Mouse (Mus musculus): ENCODE measurements around the gene Grip1. TPM values are rescaled to one million over a fixed set of nuclear protein-coding genes. Genes with fewer than 3 reads are reported as not detected.

Gene Grip1
- polyA plus RNA-seq, 1 experiment from 2014 or later = 5.0 TPM

- no peak overlapping the region for H3K27ac ChIP-seq
- H3K4me1 ChIP-seq (replicated peaks) = no peaks in the 10 kb centered on the region
- H3K4me2 ChIP-seq = no peak overlapping the region
- H3K9me3 ChIP-seq = no peaks in the 10 kb centered on the region
- no peak overlapping the region for H3K4me3 ChIP-seq (replicated peaks)
- no peak for ATAC-seq (ENCODE audit: insufficient number of reproducible peaks, insufficient read depth, low FRiP score, low TSS enrichment, low read depth)
- WGBS = 74% methylated on average over 6 of the region's 6 CpGs
- H3K9ac ChIP-seq (replicated peaks) = no peak overlapping the region
- H3K36me3 ChIP-seq = no peaks in the 10 kb centered on the region
- H3K27me3 ChIP-seq = no peaks in the 10 kb centered on the region
Measured at GRCm38 (mm10) chr10:119431801-119432200, 21.8 kb upstream of the Grip1 start.

GRCm38 (mm10) chr10:119435818-119436217 is 17.8 kb upstream of the Grip1 start:
- H3K4me3 ChIP-seq (replicated peaks) = no peak overlapping the region
- no peaks in the 10 kb centered on the region for H3K4me1 ChIP-seq (replicated peaks)
- no peak overlapping the region for H3K27ac ChIP-seq
- no peak overlapping the region for H3K4me2 ChIP-seq
- 86% methylated on average over 7 of the region's 7 CpGs for WGBS
- H3K9ac ChIP-seq (replicated peaks) = no peak overlapping the region
- H3K27me3 ChIP-seq = no peaks in the 10 kb centered on the region
- no peak for ATAC-seq (ENCODE audit: insufficient number of reproducible peaks, insufficient read depth, low FRiP score, low TSS enrichment, low read depth)
- H3K36me3 ChIP-seq = no peaks in the 10 kb centered on the region
- H3K9me3 ChIP-seq = no peaks in the 10 kb centered on the region

GRCm38 (mm10) chr10:119437319-119437718 is 16.3 kb upstream of the Grip1 start:
- H3K4me1 ChIP-seq (replicated peaks) = peaks cover 4% of the 10 kb centered on the region; the same call in 1 of the 2 replicates
- no peak overlapping the region for H3K9ac ChIP-seq (replicated peaks)
- 78% methylated on average over 3 of the region's 3 CpGs for WGBS
- H3K9me3 ChIP-seq = no peaks in the 10 kb centered on the region
- no peaks in the 10 kb centered on the region for H3K27me3 ChIP-seq
- no peak for ATAC-seq (ENCODE audit: insufficient number of reproducible peaks, insufficient read depth, low FRiP score, low TSS enrichment, low read depth)
- H3K27ac ChIP-seq = no peak overlapping the region
- no peak overlapping the region for H3K4me2 ChIP-seq
- no peak overlapping the region for H3K4me3 ChIP-seq (replicated peaks)
- no peaks in the 10 kb centered on the region for H3K36me3 ChIP-seq

GRCm38 (mm10) chr10:119441743-119442142 is 11.9 kb upstream of the Grip1 start:
- Histone ChIP-seq H3K9me3 (no peaks in the 10 kb centered on the region), H3K4me2 (no peak overlapping the region), H3K36me3 (no peaks in the 10 kb centered on the region), H3K27me3 (no peaks in the 10 kb centered on the region), H3K9ac (replicated peaks) (no peak overlapping the region), H3K27ac (no peak overlapping the region), H3K4me1 (replicated peaks) (peaks cover 10% of the 10 kb centered on the region; the same call in 1 of the 2 replicates), H3K4me3 (replicated peaks) (no peak overlapping the region)
- 44% methylated on average over 6 of the region's 6 CpGs for WGBS
- ATAC-seq (ENCODE audit: insufficient number of reproducible peaks, insufficient read depth, low FRiP score, low TSS enrichment, low read depth) = no peak

GRCm38 (mm10) chr10:119447392-119447914 is 6.2 kb upstream of the Grip1 start:
- no peak for ATAC-seq (ENCODE audit: insufficient number of reproducible peaks, insufficient read depth, low FRiP score, low TSS enrichment, low read depth)
- Histone ChIP-seq H3K27me3 (peaks cover 4% of the 10 kb centered on the region), H3K9me3 (no peaks in the 10 kb centered on the region), H3K4me2 (no peak overlapping the region), H3K9ac (replicated peaks) (no peak overlapping the region), H3K27ac (no peak overlapping the region), H3K36me3 (no peaks in the 10 kb centered on the region), H3K4me3 (replicated peaks) (no peak overlapping the region), H3K4me1 (replicated peaks) (0 out of 2 replicates have a peak, but pooled peaks cover 5% of the 10 kb centered on the region)
- WGBS = 86% methylated on average over 14 of the region's 14 CpGs

- no peak overlapping the region for H3K27ac ChIP-seq
- WGBS = 98% methylated on average over 3 of the region's 3 CpGs
Measured at GRCm38 (mm10) chr10:119447930-119448329, 5.7 kb upstream of the Grip1 start.

GRCm38 (mm10) chr10:119452698-119453097 is 932 bp upstream of the Grip1 start:
- no peak for ATAC-seq (ENCODE audit: insufficient number of reproducible peaks, insufficient read depth, low FRiP score, low TSS enrichment, low read depth)

More at GRCm38 (mm10) chr10:119447930-119448329, 5.7 kb upstream of the Grip1 start:
- H3K9ac ChIP-seq (replicated peaks) = no peak overlapping the region
- H3K4me3 ChIP-seq (replicated peaks) = no peak overlapping the region
- ATAC-seq (ENCODE audit: insufficient number of reproducible peaks, insufficient read depth, low FRiP score, low TSS enrichment, low read depth) = no peak
- peaks cover 8% of the 10 kb centered on the region; the same call in 1 of the 2 replicates for H3K4me1 ChIP-seq (replicated peaks)
- no peaks in the 10 kb centered on the region for H3K9me3 ChIP-seq
- H3K36me3 ChIP-seq = no peaks in the 10 kb centered on the region
- H3K27me3 ChIP-seq = peaks cover 9% of the 10 kb centered on the region
- H3K4me2 ChIP-seq = no peak overlapping the region

GRCm38 (mm10) chr10:119454106-119454667 is 557 bp downstream of the Grip1 start:
- Histone ChIP-seq H3K9ac (replicated peaks) (peak overlapping the region; percentile 84), H3K27me3 (peaks cover 15% of the 10 kb centered on the region), H3K27ac (peak overlapping the region; percentile 86), H3K4me1 (replicated peaks) (peaks cover 20% of the 10 kb centered on the region), H3K4me2 (peak overlapping the region; percentile 91), H3K36me3 (no peaks in the 10 kb centered on the region), H3K4me3 (replicated peaks) (peak overlapping the region; percentile 73), H3K9me3 (no peaks in the 10 kb centered on the region)
- ATAC-seq (ENCODE audit: insufficient number of reproducible peaks, insufficient read depth, low FRiP score, low TSS enrichment, low read depth) = peak; percentile 34; the same call in 1 of the 2 replicates
- WGBS = under 1% methylated on average over 53 of the region's 57 CpGs

More at GRCm38 (mm10) chr10:119452698-119453097, 932 bp upstream of the Grip1 start:
- Histone ChIP-seq H3K4me2 (peak overlapping the region; percentile 91), H3K27ac (no peak overlapping the region), H3K9me3 (no peaks in the 10 kb centered on the region), H3K36me3 (no peaks in the 10 kb centered on the region), H3K4me3 (replicated peaks) (peak overlapping the region; percentile 73), H3K9ac (replicated peaks) (0 out of 2 replicates have a peak overlapping the region, but pooled peaks have one; percentile 84), H3K27me3 (peaks cover 15% of the 10 kb centered on the region), H3K4me1 (replicated peaks) (peaks cover 18% of the 10 kb centered on the region)
- WGBS = 37% methylated on average over 5 of the region's 5 CpGs

- Histone ChIP-seq H3K4me1 (replicated peaks) (peaks cover 25% of the 10 kb centered on the region), H3K27ac (peak overlapping the region; percentile 86; the same call in 1 of the 2 replicates), H3K27me3 (peaks cover 15% of the 10 kb centered on the region), H3K36me3 (no peaks in the 10 kb centered on the region), H3K9ac (replicated peaks) (peak overlapping the region; percentile 84), H3K4me3 (replicated peaks) (peak overlapping the region; percentile 73), H3K4me2 (peak overlapping the region; percentile 91), H3K9me3 (no peaks in the 10 kb centered on the region)
- ATAC-seq (ENCODE audit: insufficient number of reproducible peaks, insufficient read depth, low FRiP score, low TSS enrichment, low read depth) = no peak
- WGBS = under 1% methylated on average over 30 of the region's 31 CpGs
Measured at GRCm38 (mm10) chr10:119454668-119455542, 1.3 kb downstream of the Grip1 start.

- peaks cover 15% of the 10 kb centered on the region for H3K27me3 ChIP-seq
- no peaks in the 10 kb centered on the region for H3K9me3 ChIP-seq
- no peak for ATAC-seq (ENCODE audit: insufficient number of reproducible peaks, insufficient read depth, low FRiP score, low TSS enrichment, low read depth)
- H3K4me1 ChIP-seq (replicated peaks) = peaks cover 32% of the 10 kb centered on the region
- WGBS = 20% methylated on average over 10 of the region's 10 CpGs
- H3K36me3 ChIP-seq = no peaks in the 10 kb centered on the region
- H3K27ac ChIP-seq = no peak overlapping the region
- peak overlapping the region; percentile 84; the same call in 1 of the 2 replicates for H3K9ac ChIP-seq (replicated peaks)
- peak overlapping the region; percentile 73 for H3K4me3 ChIP-seq (replicated peaks)
- peak overlapping the region; percentile 91 for H3K4me2 ChIP-seq
Measured at GRCm38 (mm10) chr10:119455543-119455940, 1.9 kb downstream of the Grip1 start.

- ATAC-seq (ENCODE audit: insufficient number of reproducible peaks, insufficient read depth, low FRiP score, low TSS enrichment, low read depth) = no peak
- Histone ChIP-seq H3K4me1 (replicated peaks) (peaks cover 37% of the 10 kb centered on the region), H3K36me3 (no peaks in the 10 kb centered on the region), H3K9ac (replicated peaks) (no peak overlapping the region), H3K4me2 (no peak overlapping the region), H3K27ac (no peak overlapping the region), H3K4me3 (replicated peaks) (no peak overlapping the region), H3K27me3 (peaks cover 14% of the 10 kb centered on the region), H3K9me3 (no peaks in the 10 kb centered on the region)
- WGBS = 88% methylated on average over 5 of the region's 5 CpGs
Measured at GRCm38 (mm10) chr10:119457121-119457520, 3.5 kb downstream of the Grip1 start.

Data from limb, embryonic 12.5 days (tissue).